Mouse (Mus musculus) CH12.LX (cell line): ENCODE measurements at regions not wholly inside any gene's neighbourhood (a gene's known extent, or its start where the extent isn't known, plus 50 kb on each side); places are given as distances from the start of the nearest gene placed in this dataset.

Experiments used
- CHD2 ChIP-seq: IDR thresholded peaks from 2 replicates; pipeline ENCODE4 v1.6.1; 2011; ENCODE audit warnings: low read length, improper control_type of control experiment
- CTCF ChIP-seq, 2 experiments: IDR thresholded peaks in 1 of 2; conservative IDR thresholded peaks in 1 of 2; 2 replicates each; pipeline ENCODE4 v1.5.1; 2011 to 2012; ENCODE audit warnings: low read depth in 2 of 2, low read length in 2 of 2, improper control_type of control experiment in 1 of 2, inconsistent platforms in 1 of 2, mild to moderate bottlenecking in 1 of 2, moderate library complexity in 1 of 2
- JUN ChIP-seq: IDR thresholded peaks from 2 replicates; pipeline ENCODE4 v1.6.1; 2011; ENCODE audit warnings: low read depth, mild to moderate bottlenecking, low read length, improper control_type of control experiment, moderate library complexity; ENCODE audit not compliant: insufficient read depth
- KAT2A ChIP-seq: IDR thresholded peaks from 2 replicates; pipeline ENCODE4 v1.6.1; 2012; ENCODE audit warnings: low read length, improper control_type of control experiment, inconsistent platforms; ENCODE audit not compliant: insufficient replicate concordance
- MAX ChIP-seq: IDR thresholded peaks from 2 replicates; pipeline ENCODE4 v1.6.1; 2011; ENCODE audit warnings: low read length, improper control_type of control experiment
- MXI1 ChIP-seq: IDR thresholded peaks from 2 replicates; pipeline ENCODE4 v1.6.1; 2011; ENCODE audit warnings: mild to moderate bottlenecking, low read depth, low read length, improper control_type of control experiment
- NRF1 ChIP-seq: IDR thresholded peaks from 2 replicates; pipeline ENCODE4 v1.6.1; 2014; ENCODE audit warnings: low read depth, mild to moderate bottlenecking, inconsistent platforms, low read length, improper control_type of control experiment, moderate library complexity
- POLR2A ChIP-seq: IDR thresholded peaks from 2 replicates; pipeline ENCODE4 v1.6.1; 2011; ENCODE audit warnings: low read depth, mild to moderate bottlenecking, improper control_type of control experiment, low read length
- POLR2AphosphoS2 ChIP-seq: IDR thresholded peaks from 2 replicates; pipeline ENCODE4 v1.6.1; 2011; ENCODE audit warnings: low read depth, low read length, improper control_type of control experiment
- TCF12 ChIP-seq: IDR thresholded peaks from 2 replicates; pipeline ENCODE4 v1.6.1; 2014; ENCODE audit warnings: low read depth, mild to moderate bottlenecking, inconsistent platforms, low read length, improper control_type of control experiment
- ZNF384 ChIP-seq: IDR thresholded peaks from 2 replicates; pipeline ENCODE4 v1.6.1; 2012; ENCODE audit warnings: low read depth, low read length, improper control_type of control experiment, inconsistent platforms

GRCm38 (mm10) chr8:92610487-92611059 is 63.5 kb upstream of the Irx6 start:
- TF ChIP-seq CHD2 (no peak), CTCF (conservative IDR thresholded peaks at IDR 0.05 in 1 of 2, IDR thresholded peaks at IDR 0.05 in 1 of 2; ENCODE audit: low read depth in 2 of 2, low read length in 2 of 2) (no peak), POLR2A (no peak), MXI1 (no peak), JUN (no peak), MAX (no peak), NRF1 (no peak), TCF12 (no peak), POLR2AphosphoS2 (no peak), KAT2A (no peak), ZNF384 (no peak)
